Mouse (Mus musculus) olfactory bulb, adult 2 months (tissue): ENCODE results near the gene D130043K22Rik. TPM values are rescaled to one million over a fixed set of nuclear protein-coding genes. Genes with fewer than 3 reads are reported as not detected.

Experiments
- H3K27ac ChIP-seq: fragments of 200-500 bp; 2 replicates; pipeline ENCODE4 v1.5.1; 2012; ENCODE audit warnings: low read depth, low read length; ENCODE audit not compliant: insufficient read depth
- H3K4me1 ChIP-seq: fragments of 200-500 bp; 2 replicates; pipeline ENCODE4 v1.6.1; 2012; ENCODE audit warnings: low read length; ENCODE audit not compliant: control insufficient read depth, insufficient read depth
- H3K4me3 ChIP-seq: fragments of 200-500 bp; 2 replicates; pipeline ENCODE4 v1.5.1; 2012; ENCODE audit warnings: mild to moderate bottlenecking, low read depth, low read length, moderate library complexity; ENCODE audit not compliant: insufficient read depth
- CTCF ChIP-seq: fragments of 200-500 bp; IDR thresholded peaks from 2 replicates; pipeline ENCODE4 v1.5.1; 2012; ENCODE audit warnings: low read depth, mild to moderate bottlenecking, low read length, moderate library complexity; ENCODE audit not compliant: insufficient read depth
- POLR2A ChIP-seq: fragments of 200-500 bp; IDR thresholded peaks from 2 replicates; pipeline ENCODE4 v1.6.1; 2012; ENCODE audit warnings: mild to moderate bottlenecking, low read depth, low read length, moderate library complexity; ENCODE audit not compliant: insufficient read depth
- WGBS: fragments of 180-500 bp; shearing (Covaris S2); methylation state at CpG from one replicate; pipeline ENCODE4 v1.1.7; 2018; 5-methylcytosine and 5-hydroxymethylcytosine counted together
- polyA plus RNA-seq: library from polyadenylated mRNA; stranded (reverse); fragments of >200 nt; gene quantifications from 2 replicates; pipeline ENCODE4 v1.2.4, GENCODE M21; 2012; ENCODE audit warnings: low replicate concordance; ENCODE audit not compliant: missing spikeins, insufficient read depth, insufficient read length

D130043K22Rik gene
- polyA plus RNA-seq, 1 experiment: not detected

DNA sequence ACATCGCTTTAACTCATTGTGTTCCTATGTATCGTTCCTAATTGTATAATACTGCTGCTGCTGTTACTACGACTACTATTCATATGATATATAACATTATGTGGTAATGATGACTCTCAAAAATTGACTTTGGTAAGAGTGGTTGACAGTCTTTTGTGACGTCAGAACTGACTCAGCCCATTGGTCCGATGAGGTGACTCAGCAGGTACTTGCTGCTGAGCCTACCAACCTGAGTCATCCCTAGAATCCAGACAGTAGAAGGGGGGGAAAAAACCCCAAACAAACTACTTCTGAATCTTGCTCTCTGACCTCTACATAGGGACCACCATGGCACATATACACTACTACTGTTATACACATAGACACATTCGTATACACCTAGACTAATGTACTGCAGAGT, 103.9 kb downstream of the D130043K22Rik start:
- no peak for TF ChIP-seq POLR2A
- no peak for TF ChIP-seq CTCF
- Histone ChIP-seq H3K4me3 (no peak overlapping the region), H3K27ac (no peak overlapping the region), H3K4me1 (no peaks in the 10 kb centered on the region; the same call in 1 of the 2 replicates)
- WGBS: 89% methylated on average over 6 of the region's 6 CpGs

Other genes with a start within 250 kb of the D130043K22Rik start
- not detected in 2 replicates for gene Armh2, start 103.9 kb upstream of the D130043K22Rik start, polyA plus RNA-seq
- not detected in 2 replicates for gene Gmnn, start 83.2 kb upstream of the D130043K22Rik start, polyA plus RNA-seq
- gene BC005537, start 43.5 kb upstream of the D130043K22Rik start, polyA plus RNA-seq: 104 and 156 TPM in 2 replicates
- gene Acot13, start 13.6 kb upstream of the D130043K22Rik start, polyA plus RNA-seq: not detected in 2 replicates
- gene Tdp2, start 13.5 kb upstream of the D130043K22Rik start, polyA plus RNA-seq: not detected in 2 replicates
- not detected in 2 replicates for gene Aldh5a1, start 92.5 kb downstream of the D130043K22Rik start, polyA plus RNA-seq
- gene Gpld1, start 98.0 kb downstream of the D130043K22Rik start, polyA plus RNA-seq: not detected in 2 replicates
- gene Mrs2, start 175.2 kb downstream of the D130043K22Rik start, polyA plus RNA-seq: not detected in 2 replicates
- gene Dcdc2a, start 210.9 kb downstream of the D130043K22Rik start, polyA plus RNA-seq: not detected in 2 replicates